Mouse (Mus musculus): Measurements from ENCODE around the gene Ensa. TPM values are rescaled to one million over a fixed set of nuclear protein-coding genes. Genes with fewer than 3 reads are reported as not detected.

Gene Ensa
- polyA plus RNA-seq, 1 experiment, result 10.1 TPM

GRCm38 (mm10) chr3:95681365-95681764 is 56.6 kb downstream of the Ensa start:
- Histone ChIP-seq H3K4me3 (ENCODE audit: low read depth, low read length) (no peak overlapping the region), H3K4me1 (ENCODE audit: control insufficient read depth, insufficient read depth, insufficient read length, low read length) (peaks cover 18% of the 10 kb centered on the region), H3K36me3 (ENCODE audit: control insufficient read depth, insufficient read depth, low read length) (no peaks in the 10 kb centered on the region), H3K27me3 (ENCODE audit: control insufficient read depth, insufficient read depth, low read length) (no peaks in the 10 kb centered on the region), H3K27ac (ENCODE audit: insufficient read depth, low read depth, low read length) (no peak overlapping the region)
- TF ChIP-seq CTCF (IDR thresholded peaks at IDR 0.05; ENCODE audit: extremely low read depth, insufficient read length, insufficient replicate concordance, low read depth, low read length) (no peak), POLR2A (IDR thresholded peaks at IDR 0.05; ENCODE audit: low read depth, low read length) (no peak)
- 70% methylated on average over 11 of the region's 11 CpGs for WGBS

Other genes starting within 250 kb of the Ensa start
- gene 4930558C23Rik, start 222.2 kb upstream of the Ensa start, polyA plus RNA-seq (2012; rRNA removed), result not detected in 2 replicates
- gene Arnt, start 190.6 kb upstream of the Ensa start, polyA plus RNA-seq (2012; rRNA removed), result 11.7 and 29.5 TPM in 2 replicates
- gene Ctsk, start 125.7 kb upstream of the Ensa start, polyA plus RNA-seq (2012; rRNA removed), result 0.81 and 0.85 TPM in 2 replicates
- 11.4 and 26.7 TPM in 2 replicates for gene Ctss, start 98.2 kb upstream of the Ensa start, polyA plus RNA-seq (2012; rRNA removed)
- gene Hormad1, start 65.3 kb upstream of the Ensa start, polyA plus RNA-seq (2012; rRNA removed), result not detected in 2 replicates
- gene Golph3l, start 36.1 kb upstream of the Ensa start, polyA plus RNA-seq (2012; rRNA removed), result 1.8 and 4.8 TPM in 2 replicates
- 119 and 327 TPM in 2 replicates for gene Mcl1, start 33.8 kb downstream of the Ensa start, polyA plus RNA-seq (2012; rRNA removed)
- 6.4 and 8.2 TPM in 2 replicates for gene Adamtsl4, start 62.9 kb downstream of the Ensa start, polyA plus RNA-seq (2012; rRNA removed)
- 157 and 174 TPM in 2 replicates for gene Ecm1, start 114.6 kb downstream of the Ensa start, polyA plus RNA-seq (2012; rRNA removed)
- gene Tars2, start 135.2 kb downstream of the Ensa start, polyA plus RNA-seq (2012; rRNA removed), result 10.9 and 21.3 TPM in 2 replicates
- gene Rprd2, start 193.9 kb downstream of the Ensa start, polyA plus RNA-seq (2012; rRNA removed), result 5.2 and 8.8 TPM in 2 replicates
- 1.7 and 4.5 TPM in 2 replicates for gene Prpf3, start 230.9 kb downstream of the Ensa start, polyA plus RNA-seq (2012; rRNA removed)
- 39.5 and 51.8 TPM in 2 replicates for gene Mrps21, start 246.5 kb downstream of the Ensa start, polyA plus RNA-seq (2012; rRNA removed)